Mouse (Mus musculus) naive thymus-derived CD4-positive, alpha-beta T cell, adult 2 months (primary cell): ENCODE results near the gene Olfr338.
"Not testable (repeated sequence)": the region's sequence is repeated elsewhere in the genome, so short reads cannot be mapped to it uniquely, and the experiment has no call there.

Experiments used
- DNase-seq: peaks from one replicate; pipeline ENCODE4 v3.0.0-alpha.2; 2011; ENCODE audit warnings: low read depth

The Olfr338 gene

DNA sequence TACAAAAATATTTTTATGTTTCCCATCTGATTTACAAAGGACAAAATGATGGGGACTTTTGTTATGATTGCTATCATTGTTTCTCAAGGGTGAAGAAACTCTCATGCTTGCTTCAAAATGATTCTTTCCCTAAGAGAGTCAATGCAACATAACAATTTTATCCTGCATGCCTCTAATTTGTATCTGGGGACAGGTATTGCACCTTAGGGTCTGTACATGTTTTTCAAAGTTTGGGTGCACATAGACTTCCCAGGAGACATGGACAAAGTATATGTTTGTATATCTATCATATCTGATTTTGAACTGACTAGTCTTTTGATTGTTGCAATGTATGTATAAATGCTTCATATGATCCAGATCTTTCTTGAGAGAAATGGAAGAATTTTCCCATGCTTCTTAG is at the start of gene Olfr338:
Gene Olfr338, plus strand, starts transcription at position 301 of the 400 bp plus-strand sequence.
- no peak for DNase-seq

DNA sequence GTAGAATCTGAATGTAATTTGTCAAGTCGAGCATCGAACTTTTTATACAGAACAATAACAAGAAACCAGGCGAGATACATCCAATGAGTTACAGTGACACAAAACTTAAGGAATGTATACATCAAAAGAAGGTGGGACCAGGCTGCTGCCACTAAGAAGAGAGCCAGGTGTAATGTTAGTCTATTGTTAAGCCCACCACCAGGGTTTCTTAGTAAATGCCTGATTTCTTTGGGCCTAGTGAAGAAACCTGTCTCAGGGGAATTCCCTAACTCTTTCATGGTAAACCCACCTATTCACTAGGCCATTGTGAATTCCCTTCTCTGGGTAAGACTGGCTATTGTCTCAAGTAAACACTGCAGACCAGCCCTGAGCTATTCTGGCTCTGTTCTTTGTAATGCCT is 41.9 kb downstream of the Olfr338 start:
- DNase-seq = not testable (repeated sequence)

DNA sequence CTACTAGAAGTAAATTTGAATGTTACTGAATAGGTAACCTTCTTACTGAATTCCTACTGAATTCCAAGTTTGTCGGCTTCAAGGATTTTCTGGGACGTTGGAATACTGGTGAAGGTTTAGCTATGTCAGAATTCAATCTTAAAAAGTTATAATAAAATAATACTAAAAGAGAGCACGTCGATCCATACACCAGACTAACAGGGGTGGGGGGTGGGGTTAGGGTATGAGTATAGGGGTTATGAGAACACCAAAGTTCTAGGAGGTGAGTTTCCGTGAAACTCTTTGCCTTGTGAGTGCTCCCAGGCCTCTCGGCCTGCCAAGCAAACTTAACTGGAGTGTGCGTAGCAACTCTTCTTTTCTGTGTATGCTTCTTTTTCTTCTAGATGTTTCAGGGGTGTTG is 42.3 kb downstream of the Olfr338 start:
- not testable (repeated sequence) for DNase-seq

DNA sequence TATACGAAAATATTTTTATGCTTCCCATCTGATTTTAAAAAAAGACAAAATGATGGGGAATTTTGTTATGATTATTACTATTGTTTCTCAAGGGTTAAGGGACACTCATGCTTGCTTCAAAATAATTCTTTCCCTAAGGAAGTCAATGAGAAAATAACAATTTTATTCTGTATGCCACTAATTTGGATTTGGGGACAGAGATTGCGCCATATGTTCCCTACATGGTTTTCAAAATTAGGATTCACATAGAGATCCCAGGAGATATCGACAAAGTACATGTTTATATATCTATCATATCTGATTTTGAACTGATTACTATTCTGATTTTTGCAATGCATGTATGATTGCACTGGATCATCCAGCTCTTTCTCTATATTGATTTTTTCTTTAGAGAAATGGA is 45.3 kb downstream of the Olfr338 start, which contains the start of gene Olfr339:
Gene Olfr339, plus strand, starts transcription at position 301 of the 400 bp plus-strand sequence.
- no peak for DNase-seq
